Mouse (Mus musculus) lung, postnatal 0 days (tissue): ENCODE measurements around the gene Majin.

ENCODE experiments used
- CTCF ChIP-seq: IDR thresholded peaks from 2 replicates; pipeline ENCODE4 v1.5.1; 2016; ENCODE audit warnings: antibody characterized with exemption, mild to moderate bottlenecking
- EP300 ChIP-seq: IDR thresholded peaks from 2 replicates; pipeline ENCODE4 v1.6.1; 2016; ENCODE audit warnings: antibody characterized with exemption, mild to moderate bottlenecking, control low read depth

- TF ChIP-seq CTCF (no peak), EP300 (no peak)
Measured at GRCm38 (mm10) chr19:6136397-6136796, 47.8 kb upstream of the Majin start.
